Mouse (Mus musculus) small intestine, adult 2 months (tissue): ENCODE measurements around the gene Dtnbp1.

ENCODE experiments used
- CTCF ChIP-seq: fragments of 200-500 bp; IDR thresholded peaks from 2 replicates; pipeline ENCODE4 v1.5.1; 2012; ENCODE audit warnings: low read depth, mild to moderate bottlenecking, control low read depth, inconsistent platforms, low read length, moderate library complexity, mixed read lengths; ENCODE audit not compliant: insufficient replicate concordance, insufficient read length; ENCODE audit errors: extremely low read depth
- POLR2A ChIP-seq: fragments of 200-500 bp; IDR thresholded peaks from 2 replicates; pipeline ENCODE4 v1.6.1; 2012; ENCODE audit warnings: low read depth, mild to moderate bottlenecking, control low read depth, inconsistent platforms, low read length, moderate library complexity

DNA sequence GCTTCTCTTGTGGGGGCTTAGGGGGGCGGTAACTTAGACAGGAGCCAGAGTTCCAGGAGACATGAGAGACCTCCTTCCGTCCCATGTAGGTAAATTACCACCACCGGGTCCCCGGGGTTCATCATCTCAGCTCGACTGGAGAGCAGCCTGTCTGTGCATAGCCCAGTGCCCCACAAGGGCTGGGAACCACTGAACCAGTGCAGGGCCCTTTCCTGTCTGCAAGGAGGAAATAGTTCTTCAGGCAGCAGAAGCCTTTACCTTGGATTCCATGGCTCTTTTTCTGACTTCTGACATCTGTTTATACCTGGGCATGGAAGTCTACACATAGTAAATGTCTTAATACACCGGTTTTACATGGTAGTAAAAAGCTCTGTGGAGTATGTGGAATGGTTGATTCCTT lies 5.8 kb upstream of the Dtnbp1 start:
- TF ChIP-seq CTCF: no peak
- TF ChIP-seq POLR2A: no peak
